Mouse (Mus musculus) heart, adult 9 months (tissue): Measurements from ENCODE around the gene Opcml.

Source experiments
- DNase-seq, 2 experiments: peaks; one replicate each; pipeline ENCODE4 v3.0.0; 2022; ENCODE audit warnings: low spot score in 2 of 2

Gene Opcml

GRCm38 (mm10) chr9:27790725-27791638, at the start of gene Opcml:
Opcml (plus strand) TSS chr9:27790775.
- DNase-seq, result no peak

- no peak for DNase-seq
These were observed 31.9 kb upstream of the Opcml start for GRCm38 (mm10) chr9:27758709-27759108.

GRCm38 (mm10) chr9:27761196-27761595, 29.4 kb upstream of the Opcml start:
- DNase-seq, result no peak

DNA sequence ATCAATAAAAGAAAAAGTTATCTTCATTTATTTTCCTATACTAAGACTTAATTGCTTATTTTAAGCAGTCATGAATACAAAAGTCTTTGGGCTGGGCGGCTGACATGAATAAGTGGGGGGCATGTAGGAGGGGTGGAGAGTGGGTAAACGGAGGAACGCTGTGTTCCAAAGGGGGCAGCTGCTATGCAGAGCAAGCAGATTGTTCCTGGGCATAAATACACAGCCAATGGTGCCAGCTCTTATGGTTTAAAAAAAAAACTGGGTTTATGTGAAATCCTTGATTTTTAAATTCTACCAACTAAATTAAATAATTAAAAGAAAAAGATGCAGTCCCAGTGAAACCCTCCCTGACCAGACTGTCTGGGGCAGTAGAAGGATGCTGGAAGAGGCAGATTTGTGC, 24.1 kb upstream of the Opcml start:
- no peak for DNase-seq

- DNase-seq, result no peak
These were observed 23.2 kb upstream of the Opcml start for GRCm38 (mm10) chr9:27767196-27767900.

- DNase-seq, result no peak
These were observed 21.8 kb upstream of the Opcml start for GRCm38 (mm10) chr9:27768788-27769187.

DNA sequence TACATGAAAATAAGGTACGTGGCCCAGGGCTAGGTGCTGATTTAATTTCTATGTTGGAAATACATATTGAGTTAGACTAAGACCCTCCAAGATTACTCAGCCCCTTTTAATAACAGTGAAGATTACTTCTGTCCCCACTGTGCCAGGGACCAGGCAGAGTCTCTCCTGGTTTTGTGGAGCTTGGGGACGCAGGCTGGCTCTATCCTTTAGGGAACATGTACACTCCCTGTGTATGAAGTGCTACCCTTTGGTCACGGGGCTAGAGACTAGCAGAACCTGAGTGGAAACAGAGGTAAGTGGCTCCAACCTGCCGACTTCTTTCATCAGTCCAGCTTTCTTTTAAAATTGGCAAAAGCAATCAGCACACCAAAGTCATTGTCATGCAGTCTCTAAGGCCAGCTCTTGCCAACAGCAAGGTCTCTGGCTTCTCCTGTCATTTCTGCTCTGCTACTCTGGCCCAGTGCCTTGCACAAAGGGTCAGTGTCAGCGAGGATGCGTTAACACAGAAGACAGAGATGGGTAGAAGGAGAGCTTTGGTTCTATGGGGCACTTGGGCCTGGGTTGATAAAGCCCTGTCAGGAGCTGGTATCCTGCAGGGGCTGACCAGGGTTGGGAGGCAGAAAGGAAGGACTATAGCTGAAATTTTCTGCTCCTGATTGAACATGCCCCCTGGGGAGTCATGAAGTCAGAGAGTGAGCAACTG, 9.1 kb upstream of the Opcml start:
- no peak for DNase-seq

DNA sequence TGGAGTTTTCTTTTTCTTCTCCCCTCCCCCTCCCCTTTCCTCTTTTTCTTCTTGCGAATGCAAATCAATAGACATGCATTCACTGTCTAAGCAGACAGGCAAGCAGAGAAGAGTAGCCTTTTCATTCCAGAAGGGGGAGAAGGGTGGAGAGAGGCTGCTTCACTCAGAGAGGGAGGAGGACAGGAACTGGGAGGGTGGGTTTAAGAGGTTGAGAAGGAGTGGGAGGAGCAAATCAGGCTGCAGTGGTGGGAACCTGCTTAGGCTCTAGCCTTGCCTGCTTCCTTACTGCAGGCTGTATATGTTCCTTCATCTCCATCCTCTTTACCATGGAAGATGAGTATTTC, 8.6 kb upstream of the Opcml start:
- no peak for DNase-seq

DNA sequence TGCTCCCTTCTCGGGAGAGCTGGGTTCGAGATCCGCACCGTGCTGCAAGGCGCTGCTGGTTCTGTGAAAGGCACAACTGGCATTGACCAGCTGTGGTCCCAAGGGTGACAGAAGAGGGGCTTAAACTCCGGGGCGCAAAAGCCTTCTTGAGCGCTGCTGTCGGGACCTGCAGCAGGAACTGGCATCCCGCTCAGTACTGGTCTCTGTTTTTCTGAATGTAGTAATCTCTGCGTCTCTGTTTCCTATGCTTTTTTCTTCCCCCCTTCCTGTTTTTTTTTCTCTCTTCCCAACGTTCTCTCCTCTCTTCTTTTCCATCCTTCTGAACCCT, 1.0 kb downstream of the Opcml start:
- no peak for DNase-seq

DNA sequence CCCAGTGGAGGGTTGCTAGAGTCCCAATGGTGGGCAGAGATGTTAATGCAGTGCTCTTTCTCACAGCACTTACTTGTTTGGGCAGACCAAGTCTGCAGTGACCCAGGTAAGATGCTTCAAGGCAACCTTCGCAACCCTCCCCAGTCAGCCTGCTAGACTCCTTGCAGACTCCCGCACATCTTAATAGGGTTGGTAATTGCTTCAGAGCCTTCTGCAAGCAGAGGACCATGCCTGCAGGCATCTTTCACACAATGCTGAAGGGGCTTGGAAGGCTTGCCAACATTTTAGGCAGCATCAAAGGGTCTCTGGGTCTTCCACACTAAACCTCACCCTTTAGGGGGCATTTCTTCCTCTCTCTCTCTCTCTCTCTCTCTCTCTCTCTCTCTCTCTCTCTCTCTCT, 1.7 kb downstream of the Opcml start:
- no peak for DNase-seq

GRCm38 (mm10) chr9:27792994-27793393, 2.4 kb downstream of the Opcml start:
- DNase-seq, result no peak

DNA sequence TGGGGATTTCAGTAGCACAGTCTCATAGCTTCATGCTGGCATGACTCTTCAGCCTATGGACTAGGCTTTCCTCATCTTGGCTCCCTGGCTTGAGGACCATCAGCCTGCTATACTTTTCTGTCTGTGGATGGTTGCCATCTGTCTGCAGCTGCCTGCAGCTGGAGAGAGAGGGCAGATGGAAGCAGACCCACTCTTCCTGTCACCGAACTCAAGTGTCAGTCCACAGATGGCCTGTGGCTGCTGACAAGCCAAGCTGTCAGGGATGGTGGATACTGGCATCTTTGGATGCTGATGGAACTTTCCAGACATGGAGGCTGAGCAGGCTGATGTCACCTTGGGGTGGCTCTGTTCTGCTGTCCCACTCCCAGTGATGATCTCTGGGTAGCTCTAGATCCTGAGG, 6.0 kb downstream of the Opcml start:
- no peak for DNase-seq

DNA sequence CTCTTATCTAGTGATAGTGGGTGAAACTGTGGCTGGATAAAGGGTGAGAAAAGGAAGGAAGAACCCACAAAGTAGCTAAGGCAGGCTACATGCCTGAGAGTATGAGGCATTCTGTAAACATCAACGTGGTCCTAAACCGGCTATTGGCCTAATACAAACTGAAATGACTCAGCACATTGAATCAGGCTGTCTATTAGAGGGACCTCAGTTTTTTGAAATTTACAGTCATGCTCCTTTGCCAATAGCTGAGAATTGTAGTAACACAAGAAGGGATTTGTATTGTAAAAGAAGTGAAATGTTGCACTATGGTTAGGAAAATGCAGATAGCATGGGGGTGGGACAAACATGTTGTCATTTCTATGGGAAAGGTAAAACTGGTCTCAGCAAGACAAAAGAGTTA, 10.4 kb downstream of the Opcml start:
- no peak for DNase-seq

DNA sequence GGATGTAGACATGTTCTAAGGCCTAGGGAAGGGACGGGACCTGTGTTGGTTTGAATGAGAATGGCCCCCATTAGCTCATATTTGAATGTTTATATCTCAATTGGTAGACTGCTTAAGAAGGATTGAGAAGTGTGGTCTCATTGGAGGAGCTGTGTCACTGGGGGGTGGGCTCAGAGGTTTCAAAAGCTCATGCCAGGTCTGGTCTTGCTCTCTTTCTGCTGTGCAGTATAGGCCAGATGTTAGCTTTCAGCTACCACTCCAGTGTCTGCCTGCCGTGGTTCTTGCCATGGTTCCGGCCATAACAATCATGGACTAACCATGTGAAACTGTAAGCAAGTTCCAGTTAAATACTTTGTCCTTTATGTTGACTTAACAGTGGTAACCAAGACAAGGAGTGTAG, 11.2 kb downstream of the Opcml start:
- DNase-seq, result no peak

- no peak for DNase-seq
These were observed 11.8 kb downstream of the Opcml start for GRCm38 (mm10) chr9:27802379-27802778.

DNA sequence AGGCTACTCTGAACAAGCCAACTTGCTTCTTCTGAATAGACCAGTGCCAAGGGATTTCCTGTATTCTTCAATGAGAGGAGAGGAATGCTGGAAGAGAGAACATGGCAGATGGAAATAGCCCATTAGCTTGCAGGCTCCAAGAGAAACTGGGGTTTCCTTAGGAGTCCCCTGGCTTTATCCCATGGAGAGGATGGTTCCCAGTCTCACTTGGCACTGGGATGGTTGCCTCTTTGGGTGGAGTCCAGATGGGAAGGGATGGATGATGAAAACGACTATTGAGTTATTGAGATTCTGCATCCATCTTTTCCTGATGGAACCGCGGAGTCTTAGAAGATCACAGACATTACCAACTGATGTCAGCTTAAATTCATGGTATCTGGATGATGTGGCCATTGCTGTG, 13.9 kb downstream of the Opcml start:
- no peak for DNase-seq

DNA sequence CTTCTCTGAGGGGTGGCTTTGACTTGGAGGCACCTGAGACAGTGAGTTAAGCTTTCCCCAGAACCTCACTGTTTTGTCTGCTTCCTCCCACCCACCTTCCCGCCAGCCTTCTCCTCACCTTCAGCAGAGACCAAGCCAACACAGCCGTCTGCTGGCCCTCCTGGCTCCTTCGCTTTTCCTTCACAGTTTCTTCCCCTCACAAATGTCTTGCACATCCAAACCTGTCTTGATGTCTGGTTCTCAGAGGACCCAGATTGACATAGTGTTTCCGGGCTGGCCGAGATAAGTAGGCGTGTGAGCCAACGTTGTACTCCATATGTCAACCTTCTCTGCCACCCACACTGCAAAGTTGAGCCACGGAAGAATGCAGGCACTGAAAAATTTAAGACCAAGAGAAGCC, 19.2 kb downstream of the Opcml start:
- DNase-seq, result no peak

- DNase-seq, result peak; percentile 3 to 27
These were observed 22.7 kb downstream of the Opcml start for GRCm38 (mm10) chr9:27813207-27813790.

- peak in 1 of 2 experiments; percentile 1 for DNase-seq
These were observed 23.6 kb downstream of the Opcml start for GRCm38 (mm10) chr9:27814161-27814560.

DNA sequence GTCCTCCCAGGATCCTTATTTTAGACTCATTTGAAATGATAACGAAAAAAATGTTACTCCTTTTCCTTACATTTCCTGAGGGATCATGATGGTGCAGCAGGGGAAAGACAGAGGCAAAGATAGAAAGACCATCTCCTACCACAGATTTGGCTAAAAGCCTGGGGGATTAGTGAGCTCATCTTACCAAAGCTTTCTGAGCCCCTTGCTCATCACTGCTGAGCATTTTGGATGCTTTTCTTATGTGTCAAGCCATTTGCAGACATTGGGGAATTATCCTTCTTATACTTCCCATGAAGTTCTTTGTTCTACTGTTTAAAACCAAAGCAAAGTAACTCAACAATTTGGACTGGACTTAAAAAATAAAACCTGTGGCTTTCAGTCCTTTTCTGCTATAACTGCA, 30.6 kb downstream of the Opcml start:
- no peak for DNase-seq

DNA sequence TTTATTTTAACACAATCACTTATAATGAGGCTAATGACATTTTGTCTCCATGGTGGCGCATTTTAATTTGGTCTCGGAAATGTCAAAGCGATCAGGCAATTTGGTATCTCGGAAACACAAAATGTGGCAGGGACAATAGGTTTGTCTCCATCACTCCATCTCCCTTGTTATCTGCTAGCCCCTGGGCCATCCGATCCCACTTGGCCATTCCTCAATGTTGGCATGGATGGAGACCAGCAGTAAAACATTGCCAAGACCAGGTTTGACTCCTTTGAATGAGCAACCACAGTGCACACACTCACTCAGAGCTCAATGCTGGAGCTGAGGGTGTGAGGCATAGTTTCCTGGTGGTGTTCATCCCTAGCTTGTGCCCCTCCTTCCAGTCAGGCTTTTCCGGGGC, 32.1 kb downstream of the Opcml start:
- no peak for DNase-seq

DNA sequence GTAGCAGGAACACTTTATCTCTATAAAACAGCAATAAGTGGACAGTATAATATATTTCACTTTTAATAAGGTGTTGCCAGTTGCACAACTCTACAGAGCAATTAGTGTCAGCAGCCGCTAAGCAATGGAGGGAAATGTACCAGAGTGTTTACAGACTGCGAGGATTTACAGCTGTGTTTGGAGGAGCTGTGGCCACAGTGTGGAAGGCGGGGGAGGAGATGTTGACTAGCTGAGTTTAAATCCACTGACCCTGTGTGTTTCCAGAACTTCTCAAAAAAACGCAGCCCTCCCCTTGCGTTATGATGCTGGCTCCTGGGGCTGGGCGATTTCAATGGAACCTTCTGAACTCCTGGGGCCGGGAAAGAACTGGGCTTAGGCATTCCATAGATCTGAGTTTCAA, 33.8 kb downstream of the Opcml start:
- no peak for DNase-seq
